Mouse (Mus musculus) MEL (cell line): ENCODE results near the gene Bcl7a. TPM values are rescaled to one million over a fixed set of nuclear protein-coding genes. Genes with fewer than 3 reads are reported as not detected.

Source experiments
- DNase-seq: peaks from one replicate; pipeline ENCODE4 v3.0.0; 2011; ENCODE audit warnings: low read depth, low spot score
- H3K27ac ChIP-seq: 2 replicates; pipeline ENCODE4 v1.5.1; 2012; ENCODE audit warnings: low read depth, mild to moderate bottlenecking, control low read depth, low read length, moderate library complexity; ENCODE audit not compliant: control insufficient read depth
- H3K27me3 ChIP-seq, 2 experiments: fragments of 150-350 bp in 1 of 2; sonication (generic) in 1 of 2; 2 replicates each; pipeline ENCODE4 v1.6.1; 2012; ENCODE audit warnings: low read length in 2 of 2, mild to moderate bottlenecking in 2 of 2, improper control_type of control experiment in 1 of 2, moderate library complexity in 1 of 2; ENCODE audit not compliant: insufficient read depth in 2 of 2, control insufficient read depth in 1 of 2
- H3K36me3 ChIP-seq, 2 experiments: 2 replicates each; pipeline ENCODE4 v1.6.1; 2012 to 2014; ENCODE audit warnings: low read length in 2 of 2, improper control_type of control experiment in 1 of 2, inconsistent platforms in 1 of 2, mild to moderate bottlenecking in 1 of 2; ENCODE audit not compliant: insufficient read depth in 2 of 2, control insufficient read depth in 1 of 2
- H3K4me1 ChIP-seq, 2 experiments: fragments of 150-350 bp in 1 of 2; sonication (generic) in 1 of 2; 2 replicates each; pipeline ENCODE4 v1.6.1; 2012; ENCODE audit warnings: low read length in 2 of 2, improper control_type of control experiment in 1 of 2, mild to moderate bottlenecking in 1 of 2; ENCODE audit not compliant: insufficient read depth in 2 of 2, control insufficient read depth in 1 of 2
- H3K4me3 ChIP-seq, 2 experiments: fragments of 150-350 bp in 1 of 2; sonication (generic) in 1 of 2; 2 replicates each; pipeline ENCODE4 v1.5.1; 2012; ENCODE audit warnings: low read depth in 2 of 2, low read length in 2 of 2, mild to moderate bottlenecking in 2 of 2, moderate library complexity in 2 of 2, control low read depth in 1 of 2, improper control_type of control experiment in 1 of 2; ENCODE audit not compliant: control insufficient read depth in 1 of 2, insufficient read depth in 1 of 2
- H3K79me2 ChIP-seq: 2 replicates; pipeline ENCODE4 v1.6.1; 2012; ENCODE audit warnings: mild to moderate bottlenecking, low read length, moderate library complexity; ENCODE audit not compliant: control insufficient read depth, poor library complexity, insufficient read depth
- H3K9ac ChIP-seq: 2 replicates; pipeline ENCODE4 v1.6.1; 2012; ENCODE audit warnings: low read depth, mild to moderate bottlenecking, control low read depth, low read length, moderate library complexity; ENCODE audit not compliant: control insufficient read depth, poor library complexity, severe bottlenecking
- H3K9me3 ChIP-seq: fragments of 150-350 bp; sonication (generic); replicated peaks from 2 replicates; pipeline ENCODE4 v1.6.1; 2012; ENCODE audit warnings: mild to moderate bottlenecking, low read length, improper control_type of control experiment, moderate library complexity; ENCODE audit not compliant: insufficient read depth
- BHLHE40 ChIP-seq: IDR thresholded peaks from 2 replicates; pipeline ENCODE4 v1.6.1; 2012; ENCODE audit warnings: low read depth, mild to moderate bottlenecking, inconsistent platforms, low read length, improper control_type of control experiment, borderline replicate concordance
- E2F4 ChIP-seq: IDR thresholded peaks from 2 replicates; pipeline ENCODE4 v1.6.1; 2011; ENCODE audit warnings: low read depth, low read length, improper control_type of control experiment, borderline replicate concordance
- ELF1 ChIP-seq: IDR thresholded peaks from 2 replicates; pipeline ENCODE4 v1.6.1; 2014; ENCODE audit warnings: low read depth, mild to moderate bottlenecking, inconsistent platforms, low read length, improper control_type of control experiment, moderate library complexity
- ETS1 ChIP-seq: IDR thresholded peaks from 2 replicates; pipeline ENCODE4 v1.6.1; 2012; ENCODE audit warnings: low read depth, mild to moderate bottlenecking, inconsistent platforms, low read length, improper control_type of control experiment, moderate library complexity
- HCFC1 ChIP-seq: IDR thresholded peaks from 2 replicates; pipeline ENCODE4 v1.6.1; 2012; ENCODE audit warnings: low read depth, mild to moderate bottlenecking, inconsistent platforms, low read length, improper control_type of control experiment, moderate library complexity
- MAZ ChIP-seq: IDR thresholded peaks from 2 replicates; pipeline ENCODE4 v1.6.1; 2012; ENCODE audit warnings: low read depth, mild to moderate bottlenecking, inconsistent platforms, low read length, improper control_type of control experiment
- MEF2A ChIP-seq: IDR thresholded peaks from 2 replicates; pipeline ENCODE4 v1.6.1; 2014; ENCODE audit warnings: low read depth, mild to moderate bottlenecking, inconsistent platforms, low read length, improper control_type of control experiment; ENCODE audit not compliant: poor library complexity, insufficient replicate concordance, severe bottlenecking; ENCODE audit errors: extremely low read depth
- MYB ChIP-seq: IDR thresholded peaks from 2 replicates; pipeline ENCODE4 v1.6.1; 2011; ENCODE audit warnings: mild to moderate bottlenecking, low read depth, low read length, improper control_type of control experiment
- MYC ChIP-seq: IDR thresholded peaks from 2 replicates; pipeline ENCODE4 v1.6.1; 2011; ENCODE audit warnings: low read depth, mild to moderate bottlenecking, low read length, improper control_type of control experiment, moderate library complexity
- NRF1 ChIP-seq: IDR thresholded peaks from 2 replicates; pipeline ENCODE4 v1.6.1; 2014; ENCODE audit warnings: low read depth, mild to moderate bottlenecking, inconsistent platforms, low read length, improper control_type of control experiment, moderate library complexity; ENCODE audit not compliant: poor library complexity, insufficient read depth, severe bottlenecking
- POLR2AphosphoS2 ChIP-seq: IDR thresholded peaks from 2 replicates; pipeline ENCODE4 v1.6.1; 2011; ENCODE audit warnings: low read length, improper control_type of control experiment
- POLR2AphosphoS5 ChIP-seq: IDR thresholded peaks from 2 replicates; pipeline ENCODE4 v1.6.1; 2012; ENCODE audit warnings: low read depth, borderline replicate concordance, mild to moderate bottlenecking, inconsistent platforms, low read length, moderate library complexity, mixed read lengths
- RAD21 ChIP-seq: IDR thresholded peaks from 2 replicates; pipeline ENCODE4 v1.6.1; 2011; ENCODE audit warnings: mild to moderate bottlenecking, low read depth, low read length, improper control_type of control experiment
- SMC3 ChIP-seq: IDR thresholded peaks from 2 replicates; pipeline ENCODE4 v1.6.1; 2011; ENCODE audit warnings: low read depth, low read length, improper control_type of control experiment
- TAL1 ChIP-seq: IDR thresholded peaks from 2 replicates; pipeline ENCODE4 v1.6.1; 2012; ENCODE audit warnings: mild to moderate bottlenecking, inconsistent platforms, low read length, moderate library complexity, mixed read lengths
- UBTF ChIP-seq: IDR thresholded peaks from 2 replicates; pipeline ENCODE4 v1.6.1; 2012; ENCODE audit warnings: low read depth, mild to moderate bottlenecking, inconsistent platforms, low read length, improper control_type of control experiment, moderate library complexity, borderline replicate concordance; ENCODE audit not compliant: insufficient read depth
- USF1 ChIP-seq: IDR thresholded peaks from 2 replicates; pipeline ENCODE4 v1.6.1; 2014; ENCODE audit warnings: low read depth, mild to moderate bottlenecking, inconsistent platforms, low read length, improper control_type of control experiment, moderate library complexity
- USF2 ChIP-seq, 2 experiments: IDR thresholded peaks; 2 replicates each; pipeline ENCODE4 v1.6.1; 2011 to 2012; ENCODE audit warnings: improper control_type of control experiment in 2 of 2, low read length in 2 of 2, borderline replicate concordance in 1 of 2, inconsistent platforms in 1 of 2, low read depth in 1 of 2, mild to moderate bottlenecking in 1 of 2; ENCODE audit not compliant: insufficient read depth in 1 of 2
- ZC3H11A ChIP-seq: IDR thresholded peaks from 2 replicates; pipeline ENCODE4 v1.6.1; 2012; ENCODE audit warnings: low read depth, mild to moderate bottlenecking, inconsistent platforms, low read length, improper control_type of control experiment
- ZKSCAN1 ChIP-seq: IDR thresholded peaks from 2 replicates; pipeline ENCODE4 v1.6.1; 2012; ENCODE audit warnings: low read depth, mild to moderate bottlenecking, inconsistent platforms, low read length, improper control_type of control experiment, moderate library complexity
- ZMIZ1 ChIP-seq: IDR thresholded peaks from 2 replicates; pipeline ENCODE4 v1.6.1; 2012; ENCODE audit warnings: low read depth, mild to moderate bottlenecking, inconsistent platforms, low read length, improper control_type of control experiment, moderate library complexity
- polyA plus RNA-seq, 2 experiments: library from polyadenylated mRNA; stranded (reverse) in 1 of 2; unstranded in 1 of 2; fragments of >175 nt in 1 of 2; fragments of >200 nt in 1 of 2; gene quantifications; 2 replicates each; pipeline versions ENCODE4 v1.2.1 to v1.2.4; 2012; ENCODE audit warnings: low replicate concordance in 2 of 2, low read depth in 1 of 2; ENCODE audit not compliant: insufficient read length in 2 of 2, insufficient read depth in 1 of 2, missing spikeins in 1 of 2
- total RNA-seq: library from RNA; depleted of rRNA; stranded (reverse); fragments of 300-350 nt; gene quantifications from 2 replicates; pipeline ENCODE4 v1.2.3, GENCODE M21; 2012

The Bcl7a gene
- total and polyA plus RNA-seq, 3 experiments, result 3.5 to 11.0 TPM; not detected in 1

DNA sequence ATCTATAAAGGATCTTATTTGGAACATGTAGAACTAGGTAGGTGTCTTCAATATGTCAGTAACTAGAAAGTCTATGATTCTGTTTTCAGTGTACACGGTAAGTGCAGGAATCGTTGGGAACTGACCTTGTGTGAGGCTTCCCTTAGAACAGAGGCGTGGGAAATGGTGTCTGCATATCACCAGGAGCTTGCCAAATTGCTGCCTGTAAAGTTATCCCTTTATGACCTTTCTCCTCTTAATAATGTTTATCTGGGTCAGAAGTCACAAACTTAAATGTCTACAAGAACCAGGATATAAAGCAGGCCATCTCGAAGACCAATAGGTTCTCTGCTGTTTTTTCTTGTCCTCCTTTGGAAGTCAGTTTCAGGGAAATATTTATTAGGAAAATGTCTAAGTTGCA, 68.6 kb downstream of the Bcl7a start:
- no peak overlapping the region for H3K27ac ChIP-seq
- no peaks in the 10 kb centered on the region for H3K27me3 ChIP-seq
- peaks cover 5 to 17% of the 10 kb centered on the region in 2 experiments for H3K36me3 ChIP-seq
- no peak for TF ChIP-seq ELF1
- no peak for TF ChIP-seq ZMIZ1
- no peak for TF ChIP-seq NRF1
- TF ChIP-seq ZKSCAN1, result no peak
- TF ChIP-seq BHLHE40, result no peak
- no peak for TF ChIP-seq TAL1
- no peak for TF ChIP-seq HCFC1
- no peak for TF ChIP-seq POLR2AphosphoS2
- TF ChIP-seq ZC3H11A, result no peak
- no peak for TF ChIP-seq USF1
- no peak for TF ChIP-seq MYB
- TF ChIP-seq MEF2A, result no peak
- TF ChIP-seq MAZ, result no peak
- TF ChIP-seq POLR2AphosphoS5, result no peak
- no peak for TF ChIP-seq RAD21
- no peak for TF ChIP-seq UBTF
- H3K79me2 ChIP-seq, result peaks cover 12% of the 10 kb centered on the region
- H3K4me1 ChIP-seq, result peaks cover 5 to 23% of the 10 kb centered on the region in 2 experiments; a peak in 3 of 4 replicates
- H3K9me3 ChIP-seq, result no peaks in the 10 kb centered on the region
- no peak overlapping the region for H3K9ac ChIP-seq
- no peak for DNase-seq
- H3K4me3 ChIP-seq, result no peak overlapping the region

DNA sequence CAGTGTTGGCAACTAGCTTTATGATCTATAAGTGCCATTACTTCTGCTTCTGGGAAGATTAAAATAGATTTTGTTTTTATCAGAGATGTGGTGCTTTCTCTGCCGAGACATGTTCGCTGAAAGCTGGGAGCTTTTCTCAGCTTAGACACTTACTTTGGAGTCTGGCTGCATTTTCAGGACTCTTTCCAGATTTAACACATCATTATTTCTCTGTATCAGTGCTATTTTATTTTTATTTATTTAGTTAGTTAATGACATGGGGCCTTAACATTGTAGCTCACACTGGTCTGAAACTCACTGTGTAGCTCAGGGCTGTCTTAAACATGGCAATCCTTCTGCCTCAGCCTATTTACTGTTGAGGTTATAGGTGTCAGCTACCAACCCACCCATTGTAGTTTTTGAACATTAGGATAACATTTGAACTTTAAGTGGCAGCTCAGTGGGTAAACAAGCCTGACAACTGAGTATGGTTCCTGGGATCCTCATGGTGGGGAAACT, 70.3 kb downstream of the Bcl7a start:
- Histone ChIP-seq H3K36me3 (peaks cover 5 to 18% of the 10 kb centered on the region in 2 experiments), H3K9ac (no peak overlapping the region), H3K27ac (no peak overlapping the region), H3K27me3 (no peaks in the 10 kb centered on the region), H3K4me3 (no peak overlapping the region), H3K9me3 (no peaks in the 10 kb centered on the region), H3K79me2 (peaks cover 17% of the 10 kb centered on the region), H3K4me1 (peaks cover 5 to 23% of the 10 kb centered on the region in 2 experiments; a peak in 3 of 4 replicates)
- TF ChIP-seq ZC3H11A (no peak), USF2 (IDR thresholded peaks at IDR 0.05; ENCODE audit: borderline replicate concordance in 1 of 2, insufficient read depth in 1 of 2, low read depth in 1 of 2, low read length in 2 of 2) (no peak), ELF1 (no peak), UBTF (no peak), E2F4 (no peak), SMC3 (no peak), TAL1 (no peak), MYB (no peak), ETS1 (no peak), MYC (no peak)
- DNase-seq, result no peak
